Mouse (Mus musculus) gastrocnemius, postnatal 25 days (tissue): ENCODE data around the gene Tent5c. TPM values are rescaled to one million over a fixed set of nuclear protein-coding genes. Genes with fewer than 3 reads are reported as not detected.

ENCODE experiments used
- DNase-seq: peaks from one replicate; pipeline ENCODE4 v3.0.0; 2022
- total RNA-seq, 2 experiments: library from RNA; stranded (reverse); gene quantifications; 1 replicate in 1 of 2; 2 replicates in 1 of 2; pipeline ENCODE4 v1.2.3; 2021

Tent5c gene
- total RNA-seq, 2 experiments from 2014 or later = 3.3 to 6.1 TPM

GRCm38 (mm10) chr3:100487046-100487445 lies 2.1 kb downstream of the Tent5c start:
- DNase-seq = no peak

- DNase-seq = no peak
These were observed 3.6 kb downstream of the Tent5c start for GRCm38 (mm10) chr3:100485390-100486132.

DNA sequence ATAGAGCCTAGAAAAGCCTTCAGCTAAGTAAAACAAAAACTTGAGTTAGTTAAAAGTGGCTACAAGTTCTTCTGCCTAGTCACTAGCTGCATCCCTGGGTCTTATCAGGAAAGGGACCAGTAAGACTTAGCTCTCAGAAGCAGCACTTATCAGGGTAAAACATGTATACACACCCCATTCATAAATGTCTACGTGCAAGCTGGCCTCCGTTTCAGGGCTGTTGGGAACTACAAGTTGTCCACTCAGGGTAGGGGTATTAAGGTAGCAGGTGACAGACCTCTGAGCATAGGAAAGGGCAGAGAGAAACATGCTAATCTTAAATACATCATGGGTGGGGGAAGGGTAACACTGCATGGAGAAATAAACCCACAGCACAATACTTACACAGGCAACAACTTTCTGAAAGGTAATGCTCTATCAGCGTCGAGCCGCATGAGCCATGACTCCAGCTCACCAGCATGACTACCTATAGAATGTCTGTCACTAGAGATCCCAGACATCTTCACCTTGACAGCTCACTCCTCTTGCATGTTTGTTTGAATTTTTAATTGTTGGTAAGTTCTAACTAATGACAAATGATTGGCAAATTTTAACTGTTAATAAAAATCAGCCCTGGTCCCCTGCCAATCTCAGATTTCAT lies 6.0 kb downstream of the Tent5c start:
- no peak for DNase-seq

DNA sequence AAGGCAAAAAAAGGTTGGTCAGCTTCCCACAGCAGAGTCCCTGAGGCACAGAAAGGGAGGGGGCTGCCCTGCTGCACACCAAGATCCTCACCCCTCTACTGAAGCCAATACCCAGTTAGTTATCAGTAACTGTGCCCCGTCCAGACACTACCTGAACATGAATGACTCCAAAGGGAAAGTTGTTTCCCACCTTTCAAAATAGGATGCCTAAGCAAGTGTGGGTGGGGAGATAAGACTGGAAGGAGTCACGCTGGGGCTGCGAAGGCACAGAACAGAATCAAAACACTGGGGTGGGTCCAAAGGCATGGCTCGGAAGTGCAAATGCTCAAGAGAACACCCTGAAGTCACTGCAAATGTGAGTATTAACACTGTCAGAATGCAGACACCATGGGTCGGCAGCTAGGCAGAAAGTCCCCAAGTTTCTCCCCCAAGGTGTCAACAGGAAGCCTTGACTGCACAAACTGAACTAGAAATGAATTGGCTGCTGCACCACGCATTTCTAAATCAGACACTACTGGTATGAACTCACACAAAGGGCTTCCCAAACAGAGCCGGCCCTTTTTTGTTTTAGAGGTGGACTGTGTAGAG lies 6.7 kb downstream of the Tent5c start:
- no peak for DNase-seq

- DNase-seq = no peak
These were observed 8.7 kb downstream of the Tent5c start for GRCm38 (mm10) chr3:100480251-100481005.

DNA sequence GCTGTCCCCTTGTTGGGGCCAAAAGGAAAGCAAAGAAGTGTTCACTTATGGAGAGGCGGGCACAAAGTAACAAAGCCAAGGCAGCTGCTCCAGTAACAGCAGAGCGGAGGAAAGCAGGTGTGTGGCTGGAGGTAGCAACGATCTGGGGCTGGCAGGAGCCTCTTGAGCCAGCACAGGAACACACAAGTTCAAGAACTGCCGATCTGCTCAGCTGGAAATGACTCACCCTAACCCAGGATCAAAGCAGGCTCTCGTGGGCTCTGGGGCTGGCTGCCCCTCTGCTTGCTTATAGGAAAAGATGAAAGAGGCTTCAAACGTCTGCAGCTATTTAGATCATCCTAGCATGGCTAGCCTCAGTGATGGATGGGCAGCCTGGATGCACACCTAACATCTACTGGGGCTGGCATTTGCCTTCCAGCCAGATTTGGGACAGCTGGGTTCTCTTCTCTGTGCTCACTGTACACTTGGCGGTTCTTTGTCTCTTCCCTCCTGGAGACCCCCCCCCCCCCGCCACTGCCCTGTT lies 14.1 kb downstream of the Tent5c start:
- DNase-seq = no peak

DNA sequence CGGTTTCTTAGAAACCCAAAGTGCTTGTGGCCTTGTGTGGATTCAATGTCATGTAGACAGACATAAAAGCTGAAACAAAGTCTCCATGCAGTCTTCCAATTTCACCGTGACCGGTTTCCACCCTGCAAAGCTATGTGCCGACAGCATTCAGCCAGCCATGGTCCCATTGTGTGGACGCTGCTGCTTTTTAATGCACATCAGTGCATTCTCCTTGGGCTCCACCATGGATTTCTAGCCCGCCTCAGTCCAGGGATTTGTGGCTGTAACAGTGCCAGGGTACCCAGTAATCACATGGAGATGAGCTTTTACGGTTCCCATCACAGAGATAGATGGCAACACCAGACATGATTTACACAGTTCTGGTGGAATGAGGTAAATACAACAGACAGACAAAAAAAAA lies 14.6 kb downstream of the Tent5c start:
- no peak for DNase-seq

GRCm38 (mm10) chr3:100473146-100473545 lies 16.0 kb downstream of the Tent5c start:
- no peak for DNase-seq

GRCm38 (mm10) chr3:100470902-100471301 lies 18.2 kb downstream of the Tent5c start:
- no peak for DNase-seq

DNA sequence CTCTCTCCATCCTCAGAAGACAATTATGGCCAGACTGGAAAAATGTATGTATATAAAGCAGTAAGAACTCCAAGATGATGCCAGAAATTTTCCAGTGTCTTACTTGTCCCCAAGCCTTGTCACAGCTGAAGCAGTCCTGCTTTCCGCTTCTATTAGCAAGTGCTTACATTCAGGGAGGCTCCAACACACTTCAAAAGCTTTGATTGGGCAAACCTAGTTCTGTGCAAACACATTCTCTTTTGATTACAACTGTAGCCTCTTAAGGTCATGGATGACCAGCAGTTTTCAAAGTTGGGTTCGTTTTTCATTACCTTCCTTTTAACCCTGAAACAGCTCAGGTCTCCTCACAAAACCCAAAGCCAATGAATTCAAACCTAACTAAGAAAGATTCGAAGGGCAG lies 19.0 kb downstream of the Tent5c start:
- DNase-seq = no peak

GRCm38 (mm10) chr3:100466551-100466950 lies 22.6 kb downstream of the Tent5c start:
- no peak for DNase-seq

DNA sequence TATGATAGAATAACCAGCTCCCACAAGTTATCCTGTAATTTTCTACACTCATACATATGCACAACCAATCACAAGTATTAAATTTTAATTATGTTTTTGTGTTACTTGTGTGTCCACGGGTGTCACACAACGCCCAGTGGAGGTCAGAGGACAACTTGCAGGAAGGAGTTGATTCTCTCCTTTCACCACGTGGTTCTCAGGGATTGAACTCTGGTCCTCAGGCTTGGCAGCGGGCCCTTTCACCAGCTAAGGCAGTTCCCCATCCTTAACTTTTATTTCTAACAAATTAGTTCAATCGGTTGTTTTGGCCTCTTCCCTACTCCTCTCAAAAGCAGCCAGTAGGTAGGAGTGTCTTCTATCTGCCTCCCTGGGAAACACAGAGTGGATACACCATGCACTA lies 24.5 kb downstream of the Tent5c start:
- no peak for DNase-seq

DNA sequence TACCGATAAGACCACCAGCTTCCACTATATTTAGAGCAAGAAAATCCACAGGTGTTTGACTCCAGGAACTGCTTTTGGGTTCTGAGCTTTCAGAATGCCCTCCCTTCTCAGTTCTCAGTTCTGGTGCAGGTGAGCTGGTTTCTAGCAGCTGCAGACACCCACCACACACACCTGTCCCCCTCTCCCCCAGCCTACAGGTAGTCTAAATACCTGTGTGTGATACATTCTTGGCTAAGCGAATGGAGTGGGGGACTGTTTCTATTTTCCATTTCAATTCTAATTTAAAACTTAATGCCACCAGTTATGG lies 25.2 kb downstream of the Tent5c start:
- no peak for DNase-seq

GRCm38 (mm10) chr3:100463160-100463958 lies 25.8 kb downstream of the Tent5c start:
- DNase-seq = no peak

- DNase-seq = no peak
These were observed 26.7 kb downstream of the Tent5c start for GRCm38 (mm10) chr3:100462235-100463083.

DNA sequence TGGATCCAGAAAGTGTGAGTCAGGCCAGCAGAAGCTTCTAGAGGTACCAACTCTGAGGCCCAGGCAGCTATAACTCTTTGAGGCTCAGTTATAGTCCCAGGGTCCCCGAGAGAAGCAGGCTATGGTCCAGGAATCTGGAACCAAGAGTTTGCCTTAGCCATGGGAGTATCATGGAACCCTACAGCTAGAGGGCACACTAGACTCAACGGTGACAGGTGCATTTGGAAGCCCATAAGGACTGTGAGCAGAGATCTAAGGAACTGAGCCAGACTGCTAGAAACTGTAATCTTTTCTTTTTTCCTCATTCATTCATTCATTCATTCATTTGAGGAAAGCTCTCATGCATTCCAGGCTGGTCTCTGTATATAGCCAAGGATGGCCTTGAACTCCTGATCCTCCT lies 28.6 kb downstream of the Tent5c start:
- no peak for DNase-seq

DNA sequence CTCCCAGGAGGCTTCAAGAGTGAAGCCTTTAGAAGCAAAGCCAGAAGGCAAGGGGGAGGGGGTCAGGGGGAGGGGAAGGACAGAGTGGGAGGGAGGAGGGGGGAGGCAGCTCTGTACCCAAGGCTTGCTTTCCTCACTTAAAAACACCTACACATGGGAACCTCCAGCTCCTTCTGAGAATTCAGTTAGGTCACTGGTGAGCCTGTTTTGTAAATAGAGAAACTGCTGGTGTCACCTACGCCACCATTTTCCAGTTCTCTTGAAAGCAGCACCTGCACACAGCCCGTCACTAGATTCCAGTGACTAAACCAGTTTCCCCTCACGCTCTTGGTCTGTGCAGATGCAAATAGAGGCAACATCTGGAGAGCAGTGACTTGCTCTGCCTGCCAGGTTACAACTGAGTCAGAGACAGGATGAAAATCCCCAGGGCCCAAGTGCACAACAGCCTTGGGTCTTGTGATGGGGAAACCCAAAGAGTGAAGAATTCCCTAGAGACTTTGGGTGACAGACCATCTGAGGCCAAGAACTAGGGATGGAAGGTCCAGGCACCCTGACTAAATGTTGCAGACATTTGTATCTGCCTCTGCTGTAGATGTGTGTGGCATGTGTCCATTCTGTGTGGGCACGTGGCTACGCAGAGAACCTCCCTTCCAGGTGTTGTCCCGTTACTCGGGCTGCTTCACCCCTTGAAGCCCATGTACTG lies 45.2 kb downstream of the Tent5c start:
- DNase-seq = no peak

DNA sequence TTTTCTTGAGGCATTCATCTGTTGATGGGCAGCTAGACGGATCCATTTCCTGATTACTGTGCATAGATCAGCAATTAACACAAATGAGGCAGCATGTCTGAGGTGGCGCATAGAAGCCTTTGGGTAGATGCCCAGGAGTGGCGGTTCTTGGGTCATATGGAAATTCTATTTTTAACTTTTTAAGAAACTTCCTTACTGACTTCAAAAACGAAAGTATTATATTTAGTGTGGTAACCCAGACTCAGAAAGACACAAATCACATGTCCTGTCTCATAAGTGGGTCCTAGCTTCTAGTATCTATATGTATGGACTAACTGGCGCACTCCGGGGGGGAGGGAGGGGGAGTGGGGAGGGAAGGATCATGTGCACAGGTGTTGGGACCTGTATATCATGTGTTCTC lies 46.6 kb downstream of the Tent5c start:
- DNase-seq = no peak

GRCm38 (mm10) chr3:100440754-100441153 lies 48.4 kb downstream of the Tent5c start:
- DNase-seq = no peak

- DNase-seq = no peak
These were observed 49.1 kb downstream of the Tent5c start for GRCm38 (mm10) chr3:100440009-100440408.
